Mouse (Mus musculus) thymus, postnatal 4 days (tissue): ENCODE results near the gene Gde1.

Source experiments
- DNase-seq: peaks from one replicate; pipeline ENCODE4 v3.0.0; 2021

The Gde1 gene

GRCm38 (mm10) chr7:118706051-118706450 lies 473 bp upstream of the Gde1 start:
- no peak for DNase-seq

DNA sequence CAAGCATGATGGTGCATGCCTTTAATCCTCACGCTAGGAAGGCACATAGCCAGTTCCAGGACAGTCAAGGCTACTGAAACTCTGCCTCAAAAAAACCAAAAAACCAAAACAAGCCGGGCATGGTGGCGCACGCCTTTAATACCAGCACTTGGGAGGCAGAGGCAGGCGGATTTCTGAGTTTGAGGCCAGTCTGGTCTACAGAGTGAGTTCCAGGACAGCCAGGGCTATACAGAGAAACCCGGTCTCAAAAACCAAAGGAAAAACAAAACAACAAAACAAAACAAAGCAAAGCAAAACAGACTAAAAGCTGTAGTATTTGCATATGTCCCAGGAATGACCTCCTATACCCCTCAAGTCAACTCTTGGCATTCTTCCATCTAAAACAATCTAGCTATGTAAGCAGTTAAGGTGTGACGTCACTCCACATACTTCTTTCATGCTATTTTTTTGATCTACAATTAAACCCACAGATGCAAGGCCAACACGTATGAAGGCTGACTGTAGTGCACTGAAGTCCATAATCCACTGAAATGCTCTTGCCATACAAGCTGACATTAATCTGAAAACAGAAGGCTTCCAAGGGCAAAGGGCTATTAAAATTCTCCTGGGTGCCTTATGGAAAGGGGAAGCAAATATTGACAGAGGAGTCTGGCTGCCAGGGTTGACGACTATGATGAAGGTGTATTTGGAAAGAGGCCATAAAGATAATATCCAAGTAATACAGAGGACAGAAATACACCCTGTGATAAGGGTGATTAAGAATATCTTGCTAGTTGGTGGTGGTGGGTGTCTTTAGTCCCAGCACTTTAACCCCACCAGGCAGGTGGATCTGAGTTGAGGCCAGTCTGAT lies 1.4 kb downstream of the Gde1 start:
- no peak for DNase-seq

GRCm38 (mm10) chr7:118703144-118703561 lies 2.4 kb downstream of the Gde1 start:
- DNase-seq = no peak

- no peak for DNase-seq
Measured at GRCm38 (mm10) chr7:118698882-118699281, 6.7 kb downstream of the Gde1 start.

- no peak for DNase-seq
Measured at GRCm38 (mm10) chr7:118697168-118697567, 8.4 kb downstream of the Gde1 start.

GRCm38 (mm10) chr7:118696146-118696545 lies 9.4 kb downstream of the Gde1 start:
- DNase-seq = no peak

- no peak for DNase-seq
Measured at GRCm38 (mm10) chr7:118691287-118691686, 14.3 kb downstream of the Gde1 start.

GRCm38 (mm10) chr7:118689088-118689487 lies 16.5 kb downstream of the Gde1 start:
- DNase-seq = no peak

DNA sequence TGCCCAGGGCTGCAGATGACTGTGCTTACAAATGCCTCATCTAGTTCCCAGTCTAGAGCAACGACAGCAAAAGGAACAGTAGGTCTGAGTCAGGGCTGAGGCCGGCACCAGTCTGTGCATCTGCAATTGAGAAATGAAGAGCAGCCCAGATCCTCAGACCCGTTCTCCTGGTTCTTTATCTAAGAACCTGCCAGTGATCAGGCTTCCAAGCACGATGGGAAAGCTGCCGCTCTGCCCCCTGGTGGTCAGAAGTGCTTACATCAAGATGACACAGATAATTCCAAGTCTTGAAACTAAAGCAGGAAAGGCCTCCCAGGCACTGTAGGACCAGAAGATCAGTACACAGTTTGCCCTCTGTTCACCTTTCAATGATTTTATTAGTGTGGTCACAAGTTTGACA lies 17.4 kb downstream of the Gde1 start:
- DNase-seq = peak; percentile 87

- no peak for DNase-seq
Measured at GRCm38 (mm10) chr7:118676826-118677225, 28.8 kb downstream of the Gde1 start.

- no peak for DNase-seq
Measured at GRCm38 (mm10) chr7:118670142-118670541, 35.4 kb downstream of the Gde1 start.

DNA sequence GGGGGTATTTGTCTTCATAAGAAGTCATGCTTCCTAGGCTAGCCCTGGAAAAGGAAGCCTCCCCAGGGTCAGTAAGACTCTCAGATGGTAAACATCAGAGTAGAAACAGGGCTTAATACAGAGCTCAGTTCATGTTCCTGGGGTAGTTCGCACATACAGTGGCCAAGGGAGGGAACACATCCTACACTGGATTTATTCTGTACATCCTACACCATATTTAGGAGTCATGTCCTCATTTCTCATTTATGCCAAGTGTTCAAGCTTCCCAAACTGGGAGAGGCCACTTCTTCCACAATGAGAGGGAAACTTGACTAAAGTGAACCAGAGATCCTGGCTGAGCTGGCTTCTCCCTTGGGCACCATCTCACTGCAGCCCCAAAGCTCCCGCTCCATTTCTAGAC lies 37.8 kb downstream of the Gde1 start:
- no peak for DNase-seq

DNA sequence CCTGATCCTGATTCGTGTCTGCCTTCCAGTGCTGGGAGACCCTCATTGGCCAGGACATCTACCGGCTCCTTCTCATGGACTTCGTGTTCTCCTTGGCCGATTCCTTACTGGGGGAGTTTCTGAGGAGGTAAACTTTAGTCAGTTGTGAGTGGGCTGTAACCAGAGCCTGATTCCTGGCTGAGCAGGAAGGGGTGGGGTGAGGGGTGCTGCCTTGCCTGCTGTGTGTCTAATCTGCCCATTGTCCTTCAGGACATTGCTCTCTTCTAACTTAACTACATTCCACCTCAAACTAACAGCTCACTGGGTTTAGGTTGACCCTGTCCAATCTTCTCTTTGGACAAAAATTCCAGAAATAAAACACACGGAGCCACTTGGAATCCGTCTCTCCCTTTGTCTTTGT lies 48.8 kb downstream of the Gde1 start:
- DNase-seq = no peak

DNA sequence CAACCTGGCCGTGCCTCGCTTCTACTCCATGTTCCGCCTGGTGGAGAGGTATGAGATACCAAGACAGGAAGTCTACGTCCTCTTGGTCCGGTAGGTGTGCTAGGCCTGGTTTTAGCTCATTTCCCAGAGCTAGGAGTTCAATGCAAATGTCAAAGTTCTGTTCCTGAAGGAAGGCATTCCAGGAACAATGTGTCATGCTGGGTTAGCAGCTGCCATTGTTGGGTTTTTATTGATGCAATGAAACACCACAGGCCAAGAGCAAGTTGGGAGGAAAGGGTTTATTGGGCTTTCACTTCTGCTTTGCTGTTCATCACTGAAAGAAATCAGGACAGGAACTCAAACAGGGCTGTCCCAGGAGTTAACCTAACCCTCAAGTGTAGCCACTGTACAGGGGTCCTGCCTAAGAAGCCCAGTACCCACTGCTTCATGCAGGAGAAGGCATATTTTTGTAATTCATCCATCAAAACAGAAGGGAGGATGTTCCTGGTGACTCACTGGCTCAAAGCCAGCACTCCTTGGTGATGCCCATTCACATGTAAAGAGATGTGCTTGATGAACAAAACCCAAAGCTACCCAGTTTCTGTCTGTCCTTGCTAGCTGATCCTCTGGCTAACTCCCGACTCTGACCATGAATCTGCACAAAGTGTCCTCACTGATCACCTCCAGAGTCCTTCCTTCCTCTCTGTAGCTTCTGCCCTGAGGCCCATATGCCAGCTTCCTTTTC lies 52.8 kb downstream of the Gde1 start:
- no peak for DNase-seq

DNA sequence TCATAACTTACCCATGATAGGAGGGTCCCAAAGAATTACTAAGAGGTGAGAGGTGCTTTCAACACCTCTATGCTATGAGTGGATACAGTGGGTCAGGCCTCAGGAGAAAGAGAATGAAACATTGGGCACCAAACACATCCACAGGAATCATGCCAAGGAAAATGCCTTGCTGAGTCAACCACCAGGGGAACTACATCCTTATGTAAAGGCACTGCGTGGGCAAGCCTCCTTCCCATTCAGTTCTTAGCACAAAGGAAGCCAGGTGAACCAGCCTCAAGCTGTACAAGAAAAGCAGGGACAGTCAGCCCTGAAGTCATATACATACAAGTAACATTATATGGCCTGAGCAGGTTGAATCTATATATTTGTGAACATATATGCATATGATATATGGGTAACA lies 54.7 kb downstream of the Gde1 start:
- DNase-seq = no peak

DNA sequence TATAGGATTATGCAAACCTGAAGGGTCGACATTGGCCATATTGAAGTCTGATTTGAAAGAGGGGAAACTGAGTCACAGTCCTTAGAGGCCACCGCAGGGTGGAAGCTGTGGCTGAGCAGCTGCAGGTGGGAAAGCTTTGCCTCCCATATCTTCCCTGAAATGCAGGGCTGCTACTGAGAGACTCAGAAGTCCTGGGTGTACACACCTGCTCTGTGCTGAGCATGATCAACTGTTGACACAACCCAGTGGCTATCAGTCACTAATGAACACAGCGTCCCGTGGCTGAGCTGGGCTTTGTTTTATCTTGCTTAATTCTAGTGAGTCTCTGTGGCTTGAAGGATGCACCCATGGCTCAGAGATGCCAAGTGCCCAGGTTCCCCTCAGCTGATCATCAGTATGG lies 55.5 kb downstream of the Gde1 start:
- DNase-seq = no peak

- DNase-seq = no peak
Measured at GRCm38 (mm10) chr7:118649328-118649727, 56.2 kb downstream of the Gde1 start.

DNA sequence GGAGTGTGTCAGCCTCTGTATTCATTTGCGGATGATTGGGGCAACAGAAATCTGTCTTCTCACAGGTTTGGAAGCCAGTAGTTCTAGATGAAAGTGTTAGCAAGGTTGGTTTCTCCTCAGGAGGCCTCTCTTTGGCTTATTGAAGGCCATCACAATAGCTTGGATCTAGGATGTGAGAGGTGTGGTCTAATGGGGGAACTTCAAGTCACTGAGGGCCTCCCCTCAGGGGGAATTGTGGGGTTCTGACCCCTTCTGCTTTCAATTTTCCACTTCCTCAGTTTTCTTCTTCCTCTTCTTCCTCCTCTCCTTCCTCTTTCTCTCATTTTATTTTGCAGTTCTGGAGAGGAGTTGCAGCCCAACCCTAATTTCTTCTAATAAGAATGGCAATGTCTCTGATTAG lies 59.3 kb downstream of the Gde1 start:
- DNase-seq = no peak
